Mouse (Mus musculus) embryonic facial prominence, embryonic 13.5 days (tissue): ENCODE data around the gene Siae. TPM values are rescaled to one million over a fixed set of nuclear protein-coding genes. Genes with fewer than 3 reads are reported as not detected.

Experiments
- ATAC-seq: fragments of 200-750 bp; cut with Nextera tagmentation; 2 replicates; pipeline ENCODE4 v1.8.0; 2017; ENCODE audit warnings: low read depth; ENCODE audit not compliant: insufficient number of reproducible peaks, insufficient read depth, low FRiP score, low TSS enrichment
- H3K27ac ChIP-seq: fragments of 300-500 bp; sonication (generic); 2 replicates; pipeline ENCODE4 v1.5.1; 2015; ENCODE audit warnings: moderate library complexity, mild to moderate bottlenecking, inconsistent platforms
- H3K27me3 ChIP-seq: fragments of 300-500 bp; sonication (generic); 2 replicates; pipeline ENCODE4 v1.6.1; 2015; ENCODE audit warnings: mild to moderate bottlenecking, inconsistent platforms
- H3K36me3 ChIP-seq: fragments of 300-500 bp; sonication (generic); 2 replicates; pipeline ENCODE4 v1.6.1; 2015; ENCODE audit warnings: mild to moderate bottlenecking, inconsistent platforms
- H3K4me1 ChIP-seq: fragments of 300-500 bp; sonication (generic); 2 replicates; pipeline ENCODE4 v1.6.1; 2015; ENCODE audit warnings: inconsistent platforms
- H3K4me2 ChIP-seq: fragments of 300-500 bp; sonication (generic); 2 replicates; pipeline ENCODE4 v1.6.1; 2015; ENCODE audit warnings: moderate library complexity, mild to moderate bottlenecking, inconsistent platforms
- H3K4me3 ChIP-seq: fragments of 300-500 bp; sonication (generic); 2 replicates; pipeline ENCODE4 v1.5.1; 2015; ENCODE audit warnings: mild to moderate bottlenecking, inconsistent platforms
- H3K9ac ChIP-seq: fragments of 300-500 bp; sonication (generic); 2 replicates; pipeline ENCODE4 v1.6.1; 2015; ENCODE audit warnings: mild to moderate bottlenecking, inconsistent platforms
- H3K9me3 ChIP-seq: fragments of 300-500 bp; sonication (generic); 2 replicates; pipeline ENCODE4 v1.6.1; 2016; ENCODE audit warnings: inconsistent platforms
- WGBS: fragments of 180-500 bp; shearing (Covaris S2); methylation state at CpG from one replicate; pipeline ENCODE4 v1.1.7; 2015; ENCODE audit warnings: mixed read lengths; 5-methylcytosine and 5-hydroxymethylcytosine counted together
- polyA plus RNA-seq: library from polyadenylated mRNA; unstranded; fragments of >200 nt; fragmentation: Nextera tagmentation; extraction: Ambion mirVana; gene quantifications from 2 replicates; pipeline ENCODE4 v1.2.1, GENCODE M21; 2015

Gene Siae
- polyA plus RNA-seq, 1 experiment from 2014 or later, result 9.5 TPM

- no peak for ATAC-seq
- no peak overlapping the region for H3K4me3 ChIP-seq
- no peak overlapping the region for H3K9ac ChIP-seq
- no peak overlapping the region for H3K4me2 ChIP-seq
- H3K27ac ChIP-seq, result no peak overlapping the region
- H3K27me3 ChIP-seq, result no peaks in the 10 kb centered on the region
- H3K36me3 ChIP-seq, result no peaks in the 10 kb centered on the region
- WGBS, result 64% methylated on average over 2 of the region's 2 CpGs
- no peaks in the 10 kb centered on the region for H3K9me3 ChIP-seq
- H3K4me1 ChIP-seq, result no peaks in the 10 kb centered on the region
Observed at GRCm38 (mm10) chr9:37592025-37592424, 36.5 kb downstream of the Siae start.

DNA sequence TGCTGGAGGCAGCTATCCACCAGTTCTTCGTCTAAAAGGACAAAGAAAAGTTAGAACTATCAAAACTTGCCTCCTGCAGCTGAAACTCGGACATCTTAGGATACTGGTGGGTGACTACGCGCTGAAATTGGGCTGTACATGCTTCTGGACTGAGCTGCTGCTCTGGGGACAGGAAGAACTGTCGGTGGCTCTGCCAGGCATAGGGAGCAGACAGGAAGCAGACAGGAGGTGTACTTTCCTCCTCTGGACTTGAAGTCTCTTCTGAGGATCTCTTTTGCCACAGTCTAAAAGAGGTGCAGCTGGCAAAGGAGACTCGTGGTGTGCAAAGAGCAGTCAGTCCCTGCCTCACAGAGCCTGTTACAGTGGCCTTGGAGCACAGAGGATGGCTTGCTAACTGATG is 37.1 kb downstream of the Siae start:
- Histone ChIP-seq H3K36me3 (no peaks in the 10 kb centered on the region), H3K9me3 (no peaks in the 10 kb centered on the region), H3K27ac (no peak overlapping the region), H3K9ac (no peak overlapping the region), H3K4me3 (no peak overlapping the region), H3K4me2 (no peak overlapping the region), H3K4me1 (no peaks in the 10 kb centered on the region), H3K27me3 (no peaks in the 10 kb centered on the region)
- WGBS, result 50% methylated on average over 6 of the region's 6 CpGs
- ATAC-seq, result no peak

DNA sequence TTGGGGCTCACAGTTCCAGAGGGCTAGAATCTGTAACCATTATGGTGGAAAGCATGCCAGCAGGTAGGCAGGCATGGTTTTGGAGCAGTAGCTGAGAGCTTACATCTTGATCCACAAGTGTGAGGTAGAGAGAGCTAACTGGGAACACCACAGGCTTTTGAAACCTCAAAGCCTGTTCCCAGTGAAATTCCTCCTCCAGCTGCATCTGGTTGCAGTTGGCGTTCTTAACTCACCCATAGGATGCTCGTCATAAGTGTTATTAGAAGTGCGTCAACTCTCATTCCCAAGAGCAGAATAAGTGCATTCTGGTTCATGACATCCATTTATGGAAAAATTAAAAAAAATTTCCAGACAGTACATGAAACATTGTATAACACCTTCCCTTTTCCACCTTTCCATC is 38.2 kb downstream of the Siae start:
- Histone ChIP-seq H3K36me3 (no peaks in the 10 kb centered on the region), H3K4me2 (no peak overlapping the region), H3K4me1 (no peaks in the 10 kb centered on the region), H3K9me3 (no peaks in the 10 kb centered on the region), H3K27ac (no peak overlapping the region), H3K9ac (no peak overlapping the region), H3K27me3 (no peaks in the 10 kb centered on the region), H3K4me3 (no peak overlapping the region)
- WGBS, result 73% methylated on average over 3 of the region's 3 CpGs
- no peak for ATAC-seq

GRCm38 (mm10) chr9:37595570-37595969 is 40.1 kb downstream of the Siae start:
- no peaks in the 10 kb centered on the region for H3K27me3 ChIP-seq
- H3K9ac ChIP-seq, result no peak overlapping the region
- no peak overlapping the region for H3K27ac ChIP-seq
- no peaks in the 10 kb centered on the region for H3K4me1 ChIP-seq
- no peak overlapping the region for H3K4me2 ChIP-seq
- no peak overlapping the region for H3K4me3 ChIP-seq
- no peaks in the 10 kb centered on the region for H3K36me3 ChIP-seq
- H3K9me3 ChIP-seq, result no peaks in the 10 kb centered on the region
- no peak for ATAC-seq
- 93% methylated on average over 1 of the region's 1 CpGs for WGBS

DNA sequence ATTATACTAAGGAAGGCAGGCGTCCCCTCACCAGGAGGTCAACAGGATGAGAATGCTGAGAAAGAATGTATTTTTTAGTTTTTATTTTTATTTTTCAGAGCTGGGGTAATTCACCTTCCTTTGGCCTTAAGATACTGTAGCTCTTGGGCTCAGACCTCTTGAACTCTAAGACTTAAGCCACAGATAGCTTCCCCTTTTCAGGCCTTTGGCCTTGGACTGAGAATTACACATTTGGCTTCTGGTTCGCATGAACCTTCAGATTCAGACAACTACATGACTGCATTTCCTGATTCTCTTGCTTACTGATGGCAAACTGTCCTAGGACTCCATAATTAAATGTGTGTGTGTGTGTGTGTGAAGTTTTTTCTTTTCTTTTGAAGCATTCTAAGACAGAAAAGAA is 43.1 kb downstream of the Siae start:
- Histone ChIP-seq H3K27me3 (no peaks in the 10 kb centered on the region), H3K9ac (no peak overlapping the region), H3K9me3 (no peaks in the 10 kb centered on the region), H3K4me1 (no peaks in the 10 kb centered on the region), H3K4me3 (no peak overlapping the region), H3K4me2 (no peak overlapping the region), H3K27ac (no peak overlapping the region), H3K36me3 (no peaks in the 10 kb centered on the region)
- 82% methylated on average over 2 of the region's 2 CpGs for WGBS
- ATAC-seq, result no peak

DNA sequence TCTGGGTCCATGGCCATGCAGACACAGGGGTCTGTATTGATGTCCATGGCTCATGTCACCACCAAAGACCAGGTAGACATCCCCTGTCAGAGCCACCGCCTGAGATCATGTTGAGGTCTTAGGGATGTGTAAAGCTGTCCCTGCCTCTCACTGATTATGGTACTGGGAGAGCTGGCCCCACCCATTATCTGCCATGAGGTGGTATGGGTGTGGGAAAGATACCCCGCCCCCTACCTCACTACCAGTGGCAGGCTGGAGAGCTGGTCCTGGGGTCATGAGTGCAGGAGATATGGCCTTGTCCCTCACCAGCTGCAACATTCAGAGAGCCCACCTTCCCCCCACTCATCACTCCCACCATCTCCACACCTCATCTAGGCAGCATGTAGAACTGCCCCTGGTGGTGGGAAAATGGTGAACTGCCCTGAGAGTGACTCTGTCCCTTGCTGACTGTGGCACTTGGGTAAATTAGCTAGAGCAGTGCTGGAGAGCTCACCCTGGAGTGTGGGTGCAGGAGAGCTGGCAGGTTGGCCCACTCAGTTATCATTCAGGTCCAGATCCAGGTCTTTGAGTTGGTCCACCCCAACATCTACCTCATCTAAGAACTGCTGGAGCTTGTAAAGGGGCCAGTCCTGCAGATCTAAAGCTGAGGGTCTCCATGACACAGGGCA is 45.2 kb downstream of the Siae start:
- WGBS, result 89% methylated on average over 2 of the region's 2 CpGs
- no peak for ATAC-seq

GRCm38 (mm10) chr9:37605089-37605488 is 49.6 kb downstream of the Siae start:
- Histone ChIP-seq H3K9me3 (no peaks in the 10 kb centered on the region), H3K4me3 (no peak overlapping the region), H3K4me1 (no peaks in the 10 kb centered on the region), H3K36me3 (no peaks in the 10 kb centered on the region), H3K9ac (no peak overlapping the region), H3K27ac (no peak overlapping the region), H3K4me2 (no peak overlapping the region), H3K27me3 (no peaks in the 10 kb centered on the region)
- WGBS, result 92% methylated on average over 3 of the region's 3 CpGs
- no peak for ATAC-seq

More for the DNA sequence above, 45.2 kb downstream of the Siae start:
- Histone ChIP-seq H3K4me3 (no peak overlapping the region), H3K4me2 (no peak overlapping the region), H3K27me3 (no peaks in the 10 kb centered on the region), H3K9me3 (no peaks in the 10 kb centered on the region), H3K36me3 (no peaks in the 10 kb centered on the region), H3K9ac (no peak overlapping the region), H3K4me1 (no peaks in the 10 kb centered on the region), H3K27ac (no peak overlapping the region)

GRCm38 (mm10) chr9:37609558-37609957 is 54.1 kb downstream of the Siae start:
- ATAC-seq, result no peak
- Histone ChIP-seq H3K4me3 (no peak overlapping the region), H3K9me3 (no peaks in the 10 kb centered on the region), H3K27ac (no peak overlapping the region), H3K36me3 (no peaks in the 10 kb centered on the region), H3K27me3 (no peaks in the 10 kb centered on the region), H3K4me1 (peaks cover 7% of the 10 kb centered on the region; the same call in 1 of the 2 replicates), H3K4me2 (no peak overlapping the region), H3K9ac (no peak overlapping the region)
- 67% methylated on average over 4 of the region's 4 CpGs for WGBS

GRCm38 (mm10) chr9:37613182-37613910 is 57.8 kb downstream of the Siae start, which contains the start of gene Spa17:
Spa17 (minus strand) TSS chr9:37613722.
- peaks cover 7% of the 10 kb centered on the region; the same call in 1 of the 2 replicates for H3K4me1 ChIP-seq
- peak within 1 kb of the TSS; percentile 71 for H3K4me2 ChIP-seq
- under 1% methylated on average over 45 of the region's 45 CpGs for WGBS
- peak within 1 kb of the TSS; percentile 71 for H3K4me3 ChIP-seq
- peak; percentile 96 for ATAC-seq
- peaks cover 4% of the 10 kb centered on the region; the same call in 1 of the 2 replicates for H3K27me3 ChIP-seq
- peak within 1 kb of the TSS; percentile 80 for H3K9ac ChIP-seq
- no peaks in the 10 kb centered on the region for H3K36me3 ChIP-seq
- H3K27ac ChIP-seq, result peak within 1 kb of the TSS; percentile 55; the same call in 1 of the 2 replicates
- no peaks in the 10 kb centered on the region for H3K9me3 ChIP-seq

GRCm38 (mm10) chr9:37613911-37614280 is 58.4 kb downstream of the Siae start:
- H3K4me1 ChIP-seq, result peaks cover 7% of the 10 kb centered on the region; the same call in 1 of the 2 replicates
- peak overlapping the region; percentile 44; the same call in 1 of the 2 replicates for H3K27ac ChIP-seq
- ATAC-seq, result peak; percentile 22
- H3K9me3 ChIP-seq, result no peaks in the 10 kb centered on the region
- 21% methylated on average over 6 of the region's 6 CpGs for WGBS
- no peaks in the 10 kb centered on the region for H3K36me3 ChIP-seq
- H3K4me2 ChIP-seq, result peak overlapping the region; percentile 71
- H3K4me3 ChIP-seq, result peak overlapping the region; percentile 71
- H3K9ac ChIP-seq, result peak overlapping the region; percentile 80
- H3K27me3 ChIP-seq, result peaks cover 4% of the 10 kb centered on the region; the same call in 1 of the 2 replicates

- Histone ChIP-seq H3K4me1 (peaks cover 7% of the 10 kb centered on the region; the same call in 1 of the 2 replicates), H3K9me3 (no peaks in the 10 kb centered on the region), H3K4me2 (peak overlapping the region; percentile 71), H3K9ac (no peak overlapping the region), H3K27me3 (peaks cover 4% of the 10 kb centered on the region; the same call in 1 of the 2 replicates), H3K4me3 (peak overlapping the region; percentile 71), H3K36me3 (no peaks in the 10 kb centered on the region), H3K27ac (no peak overlapping the region)
- ATAC-seq, result peak; percentile 32; the same call in 1 of the 2 replicates
Observed at GRCm38 (mm10) chr9:37614316-37614715, 58.8 kb downstream of the Siae start.

GRCm38 (mm10) chr9:37615220-37615619 is 59.7 kb downstream of the Siae start:
- Histone ChIP-seq H3K4me1 (peaks cover 7% of the 10 kb centered on the region; the same call in 1 of the 2 replicates), H3K27me3 (peaks cover 4% of the 10 kb centered on the region; the same call in 1 of the 2 replicates), H3K27ac (no peak overlapping the region), H3K4me2 (no peak overlapping the region), H3K4me3 (no peak overlapping the region), H3K36me3 (no peaks in the 10 kb centered on the region), H3K9me3 (no peaks in the 10 kb centered on the region), H3K9ac (no peak overlapping the region)
- ATAC-seq, result no peak
- 66% methylated on average over 5 of the region's 5 CpGs for WGBS
